8 mouse cellular contexts compared by ENCODE assay signal in the genomic region with DNA sequence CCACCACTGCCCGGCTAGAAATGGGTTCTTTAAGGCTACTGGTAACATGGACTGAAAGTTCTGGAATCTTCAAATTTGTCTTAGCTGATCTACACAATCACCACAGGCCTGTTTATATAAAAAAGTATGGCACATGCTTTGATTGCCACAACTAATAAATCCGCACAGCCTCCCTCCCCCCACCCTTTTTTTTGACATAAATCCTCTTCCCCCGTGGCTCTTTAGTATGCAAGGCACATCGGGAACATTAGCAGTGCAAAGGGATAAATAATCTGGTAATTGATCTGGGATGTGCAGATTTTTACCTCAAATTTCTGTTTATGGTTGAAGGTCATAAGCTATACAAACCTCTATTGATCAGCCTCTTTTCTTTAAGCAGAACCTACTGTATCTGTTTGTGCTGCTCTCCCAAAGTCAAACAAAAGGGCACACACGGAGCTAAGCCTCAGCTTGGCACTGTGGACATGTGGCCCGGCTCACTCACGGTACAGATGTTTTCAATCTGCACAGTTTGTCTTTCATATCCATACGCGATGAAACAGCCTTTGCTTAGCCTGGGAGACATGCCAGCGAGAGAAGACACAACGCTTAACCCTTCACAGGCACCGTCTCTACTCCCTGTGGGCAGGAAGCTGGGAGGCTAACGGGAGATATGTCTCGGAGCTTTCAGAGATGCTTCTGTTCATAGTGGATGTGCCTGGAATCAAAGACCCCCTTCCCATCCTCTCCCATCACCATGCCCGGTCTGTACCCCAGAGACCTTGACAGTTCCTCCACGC.
A peak's percentile ranks its signal among the peaks of the same experiment; 100 is the strongest.
DNase-seq lines count a peak whose midpoint lies in the region; ATAC-seq and TF ChIP-seq lines count a peak whose summit lies in the region.

No protein-coding gene starts in this region.

- no peak overlapping the region for H3K4me2 ChIP-seq in forebrain, embryonic 11.5 days (ENCODE audit: low read depth, low read length, severe bottlenecking)
- H3K4me2 ChIP-seq in stomach, postnatal 0 days (replicated peaks; ENCODE audit: low read depth): no peak overlapping the region

- peak; percentile 15 for DNase-seq in cerebellum, postnatal 25 days
- no peak for DNase-seq in cerebellum, adult 11 months
- DNase-seq in forebrain, embryonic 11.5 days (ENCODE audit: low spot score): peak; percentile 53
- DNase-seq in hindbrain, embryonic 10.5 days (ENCODE audit: low spot score): peak; percentile 37
- peak; percentile 3 to 9 for DNase-seq in layer of hippocampus, postnatal 25 days (ENCODE audit: extremely low spot score in 1 of 2, low spot score in 1 of 2)
- DNase-seq in midbrain, embryonic 10.5 days (ENCODE audit: low spot score): peak; percentile 17
- DNase-seq in stomach, postnatal 0 days (ENCODE audit: low spot score): no peak
- DNase-seq in thymus, postnatal 0 days (ENCODE audit: low spot score): no peak

- peak overlapping the region; percentile 6; the same call in 1 of the 2 replicates for H3K9ac ChIP-seq in forebrain, embryonic 11.5 days (ENCODE audit: low read length)
- no peak overlapping the region for H3K9ac ChIP-seq in stomach, postnatal 0 days (ENCODE audit: low read length)

- H3K9me3 ChIP-seq in forebrain, embryonic 11.5 days (ENCODE audit: control insufficient read depth, low read length): no peaks in the 10 kb centered on the region
- H3K9me3 ChIP-seq in hindbrain, embryonic 10.5 days: no peaks in the 10 kb centered on the region
- H3K9me3 ChIP-seq in midbrain, embryonic 10.5 days (replicated peaks): no peaks in the 10 kb centered on the region
- H3K9me3 ChIP-seq in stomach, postnatal 0 days (ENCODE audit: control insufficient read depth, low read length): no peaks in the 10 kb centered on the region

- H3K27ac ChIP-seq in forebrain, embryonic 11.5 days (ENCODE audit: low read depth, low read length): no peak overlapping the region
- no peak overlapping the region for H3K27ac ChIP-seq in hindbrain, embryonic 10.5 days
- 0 out of 2 replicates have a peak overlapping the region, but pooled peaks have one; percentile 9 for H3K27ac ChIP-seq in midbrain, embryonic 10.5 days (replicated peaks)
- H3K27ac ChIP-seq in stomach, postnatal 0 days (replicated peaks): peak overlapping the region; percentile 24; the same call in 1 of the 2 replicates

- H3K27me3 ChIP-seq in forebrain, embryonic 11.5 days (ENCODE audit: control insufficient read depth, insufficient read depth, low read length): no peaks in the 10 kb centered on the region
- H3K27me3 ChIP-seq in hindbrain, embryonic 10.5 days (ENCODE audit: insufficient read depth, poor library complexity, severe bottlenecking): no peaks in the 10 kb centered on the region
- no peaks in the 10 kb centered on the region for H3K27me3 ChIP-seq in midbrain, embryonic 10.5 days (ENCODE audit: low read depth, poor library complexity, severe bottlenecking)
- no peaks in the 10 kb centered on the region for H3K27me3 ChIP-seq in stomach, postnatal 0 days (ENCODE audit: control insufficient read depth, insufficient read depth, low read length)

- WGBS in forebrain, embryonic 11.5 days: 63% methylated on average over 16 of the region's 16 CpGs
- WGBS in hindbrain, embryonic 10.5 days: 68% methylated on average over 16 of the region's 16 CpGs
- 72% methylated on average over 16 of the region's 16 CpGs for WGBS in midbrain, embryonic 10.5 days
- 24% methylated on average over 16 of the region's 16 CpGs for WGBS in stomach, postnatal 0 days

- TF ChIP-seq CTCF in stomach, postnatal 0 days (IDR thresholded peaks at IDR 0.05; ENCODE audit: low read depth): no peak

- TF ChIP-seq EP300 in stomach, postnatal 0 days (optimal IDR thresholded peaks at IDR 0.05): no peak

- H3K4me3 ChIP-seq in forebrain, embryonic 11.5 days (ENCODE audit: low read depth, low read length): no peak overlapping the region
- H3K4me3 ChIP-seq in hindbrain, embryonic 10.5 days: no peak overlapping the region
- H3K4me3 ChIP-seq in midbrain, embryonic 10.5 days: no peak overlapping the region
- H3K4me3 ChIP-seq in stomach, postnatal 0 days (ENCODE audit: low read depth, low read length): no peak overlapping the region

- ATAC-seq in forebrain, embryonic 11.5 days (replicated peaks; ENCODE audit: low FRiP score): no peak
- ATAC-seq in stomach, postnatal 0 days (ENCODE audit: low FRiP score, low TSS enrichment): no peak

- H3K36me3 ChIP-seq in forebrain, embryonic 11.5 days (ENCODE audit: control insufficient read depth, insufficient read depth, low read length): no peaks in the 10 kb centered on the region
- no peaks in the 10 kb centered on the region for H3K36me3 ChIP-seq in hindbrain, embryonic 10.5 days
- no peaks in the 10 kb centered on the region for H3K36me3 ChIP-seq in midbrain, embryonic 10.5 days
- no peaks in the 10 kb centered on the region for H3K36me3 ChIP-seq in stomach, postnatal 0 days (ENCODE audit: control insufficient read depth, insufficient read depth, low read length)

- no peaks in the 10 kb centered on the region for H3K4me1 ChIP-seq in forebrain, embryonic 11.5 days (replicated peaks; ENCODE audit: control insufficient read depth, insufficient read depth, low read length)
- peaks cover 7% of the 10 kb centered on the region; the same call in 1 of the 2 replicates for H3K4me1 ChIP-seq in hindbrain, embryonic 10.5 days (replicated peaks)
- H3K4me1 ChIP-seq in midbrain, embryonic 10.5 days: peaks cover 12% of the 10 kb centered on the region; the same call in 1 of the 2 replicates
- 0 out of 2 replicates have a peak, but pooled peaks cover 3% of the 10 kb centered on the region for H3K4me1 ChIP-seq in stomach, postnatal 0 days (replicated peaks; ENCODE audit: control insufficient read depth, insufficient read depth)

Comparison
In these comparisons a context has a peak if more than half of its experiments do, and no peak if none do; other contexts are left out.
1. DNase-seq: peak in cerebellum, postnatal 25 days (2 of 2), forebrain, embryonic 11.5 days (single experiment), hindbrain, embryonic 10.5 days (single experiment), layer of hippocampus, postnatal 25 days (2 of 2) and midbrain, embryonic 10.5 days (single experiment); none in cerebellum, adult 11 months (single experiment), stomach, postnatal 0 days (single experiment) and thymus, postnatal 0 days (single experiment).
2. H3K27ac ChIP-seq: peak in midbrain, embryonic 10.5 days (single experiment) and stomach, postnatal 0 days (single experiment); none in forebrain, embryonic 11.5 days (single experiment) and hindbrain, embryonic 10.5 days (single experiment).